Mouse (Mus musculus) gastrocnemius, adult 2 months (tissue): ENCODE results near the gene Calr. TPM values are rescaled to one million over a fixed set of nuclear protein-coding genes. Genes with fewer than 3 reads are reported as not detected.

ENCODE experiments used
- DNase-seq: peaks from one replicate; pipeline ENCODE4 v3.0.0; 2022
- H3K27ac ChIP-seq: fragments of 200-600 bp; 2 replicates; pipeline ENCODE4 v1.8.1; 2022; ENCODE audit warnings: mild to moderate bottlenecking
- H3K4me3 ChIP-seq: fragments of 200-600 bp; 2 replicates; pipeline ENCODE4 v1.8.1; 2022; ENCODE audit warnings: mild to moderate bottlenecking, moderate library complexity
- CTCF ChIP-seq: fragments of 200-600 bp; IDR thresholded peaks from 2 replicates; pipeline ENCODE4 v1.8.1; 2022; ENCODE audit warnings: antibody characterized with exemption, mild to moderate bottlenecking, moderate library complexity
- intact Hi-C: fragments of 180-260 bp; cut with DNase I; formaldehyde crosslinking; loops from one replicate; pipeline ENCODE4 v1.15.1; 2025
- microRNA-seq: library from miRNA; unstranded; fragments of <30 nt; microRNA quantifications from one replicate; pipeline ENCODE4 v1.2.0, GENCODE M21; 2021
- total RNA-seq, 2 experiments: library from RNA; stranded (reverse); gene quantifications; 2 replicates each; pipeline ENCODE4 v1.2.3; 2021

Calr gene
- total RNA-seq, 2 experiments from 2014 or later, result 149 to 205 TPM

DNA sequence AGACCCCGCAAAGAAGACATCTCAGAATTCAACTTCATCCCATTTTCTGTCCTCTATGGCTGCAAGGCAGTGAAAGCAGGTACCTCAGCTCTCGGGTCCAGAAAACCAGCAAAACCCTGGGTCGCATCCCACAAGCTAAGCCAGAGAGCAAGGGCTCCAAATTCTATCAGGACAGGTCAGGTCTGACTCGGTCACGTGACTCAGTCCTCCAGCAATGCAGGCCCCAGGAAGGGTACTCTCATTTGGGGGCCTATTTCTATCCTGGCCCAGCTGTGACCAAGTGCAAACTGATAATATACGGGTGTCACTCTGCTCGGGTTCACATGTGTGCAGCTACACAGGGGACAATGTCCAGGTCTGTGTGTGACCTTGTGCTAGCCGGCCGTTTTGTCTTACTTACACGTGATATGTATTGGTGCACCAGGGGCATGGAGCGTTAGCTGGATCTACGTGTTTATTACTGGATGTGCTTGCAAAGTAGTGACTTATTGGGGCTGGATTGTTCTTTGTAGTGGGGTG lies 54.2 kb downstream of the Calr start:
- peak overlapping the region; percentile 38 for H3K4me3 ChIP-seq
- no peak for TF ChIP-seq CTCF
- intact Hi-C loops, result no loop called here
- peak overlapping the region; percentile 96 for H3K27ac ChIP-seq
- DNase-seq, result peak; percentile 44

Small RNAs within 50 kb of the gene (microRNA-seq; reads per million reads assigned to microRNA genes)
- not detected for gene Mir7069

Other genes starting within 250 kb of the Calr start
- gene Ier2, start 184.1 kb downstream of the Calr start, total RNA-seq, result 1 to 10 TPM; 5.9 to 6.5 TPM
- 10 to 100 TPM; 45.6 to 57.5 TPM for gene Trmt1, start 160.6 kb downstream of the Calr start, total RNA-seq
- gene Nacc1, start 159.1 kb downstream of the Calr start, total RNA-seq, result 10 to 100 TPM; 18.7 to 24.3 TPM
- 1 to 10 TPM; 1.1 to 1.3 TPM for gene Lyl1, start 145.5 kb downstream of the Calr start, total RNA-seq
- gene G430095P16Rik, start 123.9 kb downstream of the Calr start, total RNA-seq, result under 1 TPM; 0.36 to 0.78 TPM
- gene Nfix, start 46.6 kb downstream of the Calr start, total RNA-seq, result 100 to 1,000 TPM; 465 to 558 TPM
- gene Dand5, start 24.1 kb downstream of the Calr start, total RNA-seq, result 10 to 100 TPM; 10.2 to 14.3 TPM
- gene Gadd45gip1, start 15.4 kb downstream of the Calr start, total RNA-seq, result 10 to 100 TPM; 16.2 to 30.4 TPM
- 100 to 1,000 TPM; 159 to 172 TPM for gene Rad23a, start 6.3 kb downstream of the Calr start, total RNA-seq
- gene Farsa, start 10.1 kb upstream of the Calr start, total RNA-seq, result 10 to 100 TPM; 23.8 to 24.9 TPM
- 1 to 10 TPM; 1.2 to 1.8 TPM for gene Syce2, start 25.2 kb upstream of the Calr start, total RNA-seq
- gene Gcdh, start 47.0 kb upstream of the Calr start, total RNA-seq, result 10 to 100 TPM; 33.9 to 51.1 TPM
- not detected for gene Klf1, start 55.0 kb upstream of the Calr start, total RNA-seq
- 1 to 10 TPM; 4.0 to 8.4 TPM for gene Dnase2a, start 61.6 kb upstream of the Calr start, total RNA-seq
- gene Mast1, start 90.4 kb upstream of the Calr start, total RNA-seq, result under 1 TPM in 1 of 2 experiments, not detected in 1; 0.17 TPM
- gene Rtbdn, start 100.1 kb upstream of the Calr start, total RNA-seq, result not detected
- gene Gm49661, start 122.5 kb upstream of the Calr start, total RNA-seq, result not detected
- gene Prdx2, start 122.7 kb upstream of the Calr start, total RNA-seq, result 100 to 1,000 TPM; 151 to 245 TPM
- gene Rnaseh2a, start 122.8 kb upstream of the Calr start, total RNA-seq, result 10 to 100 TPM; 22.1 to 25.9 TPM
- 10 to 100 TPM in 1 of 2 experiments, 1 to 10 TPM in 1; 5.7 to 10.1 TPM for gene Junb, start 131.8 kb upstream of the Calr start, total RNA-seq
- 1 to 10 TPM; 1.4 to 2.0 TPM for gene Hook2, start 143.7 kb upstream of the Calr start, total RNA-seq
- not detected for gene Best2, start 167.6 kb upstream of the Calr start, total RNA-seq
- gene Asna1, start 178.3 kb upstream of the Calr start, total RNA-seq, result 10 to 100 TPM; 50.6 to 58.0 TPM
- gene Trir, start 179.9 kb upstream of the Calr start, total RNA-seq, result 10 to 100 TPM; 71.9 to 72.4 TPM
- gene Tnpo2, start 190.0 kb upstream of the Calr start, total RNA-seq, result 10 to 100 TPM; 29.9 to 33.4 TPM
- 1 to 10 TPM; 1.4 to 1.5 TPM for gene Fbxw9, start 213.1 kb upstream of the Calr start, total RNA-seq
- gene Gm5741, start 221.0 kb upstream of the Calr start, total RNA-seq, result not detected
- gene Dhps, start 224.8 kb upstream of the Calr start, total RNA-seq, result 10 to 100 TPM; 27.0 to 28.2 TPM
- gene Wdr83os, start 233.8 kb upstream of the Calr start, total RNA-seq, result 10 to 100 TPM; 44.2 to 44.9 TPM
- gene Wdr83, start 234.4 kb upstream of the Calr start, total RNA-seq, result 10 to 100 TPM; 16.5 to 17.2 TPM
- gene Man2b1, start 236.3 kb upstream of the Calr start, total RNA-seq, result 10 to 100 TPM in 1 of 2 experiments, 1 to 10 TPM in 1; 8.1 to 10.3 TPM